Mouse (Mus musculus) adrenal gland, adult 18-20 months (tissue): Measurements from ENCODE around the gene Thtpa. TPM values are rescaled to one million over a fixed set of nuclear protein-coding genes. Genes with fewer than 3 reads are reported as not detected.

Source experiments
- DNase-seq, 2 experiments: peaks; one replicate each; pipeline ENCODE4 v3.0.0; 2021 to 2022; ENCODE audit warnings: low spot score in 2 of 2
- total RNA-seq, 2 experiments: library from RNA; stranded (reverse); gene quantifications; 1 replicate in 1 of 2; 2 replicates in 1 of 2; pipeline ENCODE4 v1.2.3; 2021

Gene Thtpa
- total RNA-seq, 2 experiments from 2014 or later = 10.9 to 12.0 TPM

- DNase-seq = no peak
Measured at GRCm38 (mm10) chr14:55135676-55136075, 41.1 kb downstream of the Thtpa start.

- no peak for DNase-seq
Measured at GRCm38 (mm10) chr14:55139313-55139712, 44.7 kb downstream of the Thtpa start.

DNA sequence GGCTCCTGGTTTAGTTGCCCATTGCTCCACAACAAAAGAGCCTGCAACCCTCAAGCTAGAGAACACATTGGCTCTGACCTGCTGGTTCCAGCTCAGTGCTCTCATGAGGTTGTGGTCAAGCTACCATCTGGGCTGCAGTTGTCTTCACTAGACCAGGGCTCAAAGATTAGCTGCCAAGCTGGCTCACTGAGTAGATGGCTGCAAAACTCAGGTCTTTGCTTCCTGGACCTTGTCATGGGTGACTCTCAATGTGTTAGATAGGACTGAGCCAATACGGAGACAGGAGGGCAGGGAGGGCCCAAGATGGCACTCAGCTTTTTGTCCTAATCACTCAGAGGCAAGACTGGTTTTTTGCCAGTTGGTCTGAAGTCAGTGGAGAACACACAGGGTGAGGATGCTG lies 51.7 kb downstream of the Thtpa start:
- no peak for DNase-seq

GRCm38 (mm10) chr14:55146829-55147401 lies 52.3 kb downstream of the Thtpa start:
- DNase-seq = no peak

GRCm38 (mm10) chr14:55148363-55148915 lies 53.9 kb downstream of the Thtpa start:
- peak; percentile 60 to 69 for DNase-seq

Other genes starting within 250 kb of the Thtpa start
- 10 to 100 TPM; 12.8 to 15.6 TPM for gene Homez, start 223.8 kb upstream of the Thtpa start, total RNA-seq
- 10 to 100 TPM; 14.2 to 17.2 TPM for gene Ppp1r3e, start 217.2 kb upstream of the Thtpa start, total RNA-seq
- 10 to 100 TPM; 53.1 to 59.3 TPM for gene Bcl2l2, start 211.4 kb upstream of the Thtpa start, total RNA-seq
- 1 to 10 TPM; 1.2 to 3.9 TPM for gene Gm20521, start 211.3 kb upstream of the Thtpa start, total RNA-seq
- 100 to 1,000 TPM; 137 to 177 TPM for gene Pabpn1, start 202.3 kb upstream of the Thtpa start, total RNA-seq
- gene Slc22a17, start 181.7 kb upstream of the Thtpa start, total RNA-seq = 10 to 100 TPM; 36.7 to 43.9 TPM
- 1 to 10 TPM; 2.4 to 4.9 TPM for gene Efs, start 168.7 kb upstream of the Thtpa start, total RNA-seq
- gene Il25, start 162.1 kb upstream of the Thtpa start, total RNA-seq = not detected
- under 1 TPM in 1 of 2 experiments, not detected in 1; 0.96 TPM for gene Cmtm5, start 158.5 kb upstream of the Thtpa start, total RNA-seq
- under 1 TPM in 1 of 2 experiments, not detected in 1; 0.42 TPM for gene Myh6, start 127.9 kb upstream of the Thtpa start, total RNA-seq
- gene Gm17428, start 117.9 kb upstream of the Thtpa start, total RNA-seq = not detected
- under 1 TPM in 1 of 2 experiments, not detected in 1; 0.42 TPM for gene Myh7, start 100.2 kb upstream of the Thtpa start, total RNA-seq
- gene Ngdn, start 79.3 kb upstream of the Thtpa start, total RNA-seq = 10 to 100 TPM; 38.2 to 43.2 TPM
- gene Zfhx2, start 2.5 kb upstream of the Thtpa start, total RNA-seq = 1 to 10 TPM; 6.1 to 7.4 TPM
- gene Ap1g2, start 11.8 kb downstream of the Thtpa start, total RNA-seq = 10 to 100 TPM; 25.8 to 29.4 TPM
- 1 to 10 TPM; 3.0 TPM for gene Jph4, start 22.2 kb downstream of the Thtpa start, total RNA-seq
- gene Dhrs2, start 127.2 kb downstream of the Thtpa start, total RNA-seq = not detected